Mouse (Mus musculus) thymus, postnatal 36 days (tissue): ENCODE measurements around the gene Metrnl.

ENCODE experiments used
- DNase-seq, 2 experiments: peaks; one replicate each; pipeline ENCODE4 v3.0.0; 2022; ENCODE audit warnings: mixed read lengths in 2 of 2

Metrnl gene

GRCm38 (mm10) chr11:121686091-121686490 is 15.3 kb upstream of the Metrnl start:
- no peak for DNase-seq

- DNase-seq, result no peak
These were observed 14.7 kb upstream of the Metrnl start for GRCm38 (mm10) chr11:121686674-121687073.

- peak; percentile 34 to 52 for DNase-seq
These were observed 13.3 kb upstream of the Metrnl start for GRCm38 (mm10) chr11:121688024-121688423.

- DNase-seq, result no peak
These were observed 5.9 kb upstream of the Metrnl start for GRCm38 (mm10) chr11:121695304-121696064.

GRCm38 (mm10) chr11:121697271-121697670 is 4.1 kb upstream of the Metrnl start:
- peak; percentile 40 to 62 for DNase-seq

- no peak for DNase-seq
These were observed 2.9 kb upstream of the Metrnl start for GRCm38 (mm10) chr11:121698381-121698955.

GRCm38 (mm10) chr11:121702111-121702894 is 959 bp downstream of the Metrnl start:
- DNase-seq, result peak; percentile 43 to 45

GRCm38 (mm10) chr11:121702895-121703618 is 1.7 kb downstream of the Metrnl start:
- DNase-seq, result peak; percentile 19 to 34

GRCm38 (mm10) chr11:121703619-121704215 is 2.4 kb downstream of the Metrnl start:
- DNase-seq, result no peak

- peak; percentile 76 to 85 for DNase-seq
These were observed 5.2 kb downstream of the Metrnl start for GRCm38 (mm10) chr11:121706521-121707005.

GRCm38 (mm10) chr11:121709278-121709677 is 7.9 kb downstream of the Metrnl start:
- no peak for DNase-seq

- DNase-seq, result no peak
These were observed 8.9 kb downstream of the Metrnl start for GRCm38 (mm10) chr11:121710245-121710644.

- DNase-seq, result no peak
These were observed 11.6 kb downstream of the Metrnl start for GRCm38 (mm10) chr11:121712987-121713386.

- no peak for DNase-seq
These were observed 12.2 kb downstream of the Metrnl start for GRCm38 (mm10) chr11:121713569-121713968.

GRCm38 (mm10) chr11:121714745-121715485 is 13.6 kb downstream of the Metrnl start:
- DNase-seq, result no peak

- DNase-seq, result no peak
These were observed 16.4 kb downstream of the Metrnl start for GRCm38 (mm10) chr11:121717724-121718123.

- DNase-seq, result no peak
These were observed 19.4 kb downstream of the Metrnl start for GRCm38 (mm10) chr11:121720752-121721151.

- DNase-seq, result no peak
These were observed 21.1 kb downstream of the Metrnl start for GRCm38 (mm10) chr11:121722434-121722833.

- no peak for DNase-seq
These were observed 25.3 kb downstream of the Metrnl start for GRCm38 (mm10) chr11:121726625-121727024.

- DNase-seq, result no peak
These were observed 32.8 kb downstream of the Metrnl start for GRCm38 (mm10) chr11:121734184-121734583.

GRCm38 (mm10) chr11:121734892-121735291 is 33.5 kb downstream of the Metrnl start:
- DNase-seq, result no peak

GRCm38 (mm10) chr11:121738616-121739015 is 37.3 kb downstream of the Metrnl start:
- DNase-seq, result no peak
